Mouse (Mus musculus) mouse embryonic stem cell (cell line): ENCODE measurements around the gene Chn2.

Experiments used
- in situ Hi-C, 2 experiments: fragments of 300-500 bp; cut with MboI; formaldehyde crosslinking; loops; 1 replicate in 1 of 2; 3 replicates in 1 of 2; pipeline ENCODE4 v1.14.3; 2019 to 2020; ENCODE audit warnings: low sequenced_read_pairs in 2 of 2, low pct_unique_long_range_greater_than_20kb in 1 of 2, mixed read lengths in 1 of 2; ENCODE audit not compliant: unreplicated experiment in 1 of 2

Chn2 gene

DNA sequence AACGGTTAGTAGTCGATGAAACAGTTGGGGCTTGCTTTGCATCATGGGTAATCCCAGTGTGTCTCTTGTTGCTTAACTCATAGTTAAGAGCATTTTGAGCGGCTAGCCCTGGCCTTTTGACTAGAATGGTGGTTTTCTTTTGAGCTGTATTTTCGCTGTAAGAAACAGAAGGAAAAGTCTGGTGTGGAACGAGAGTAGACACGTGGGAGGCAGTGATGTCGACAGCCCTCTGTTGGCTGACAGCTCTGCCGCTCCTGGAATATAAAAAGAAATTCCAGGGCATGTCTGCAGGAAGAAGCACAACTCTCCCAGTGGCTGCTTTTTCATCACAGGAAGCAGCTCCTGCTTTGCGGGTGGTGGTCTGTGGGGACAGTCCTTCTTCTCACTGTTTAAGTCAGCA lies 202.9 kb downstream of the Chn2 start:
- in situ Hi-C loops = no loop called here

DNA sequence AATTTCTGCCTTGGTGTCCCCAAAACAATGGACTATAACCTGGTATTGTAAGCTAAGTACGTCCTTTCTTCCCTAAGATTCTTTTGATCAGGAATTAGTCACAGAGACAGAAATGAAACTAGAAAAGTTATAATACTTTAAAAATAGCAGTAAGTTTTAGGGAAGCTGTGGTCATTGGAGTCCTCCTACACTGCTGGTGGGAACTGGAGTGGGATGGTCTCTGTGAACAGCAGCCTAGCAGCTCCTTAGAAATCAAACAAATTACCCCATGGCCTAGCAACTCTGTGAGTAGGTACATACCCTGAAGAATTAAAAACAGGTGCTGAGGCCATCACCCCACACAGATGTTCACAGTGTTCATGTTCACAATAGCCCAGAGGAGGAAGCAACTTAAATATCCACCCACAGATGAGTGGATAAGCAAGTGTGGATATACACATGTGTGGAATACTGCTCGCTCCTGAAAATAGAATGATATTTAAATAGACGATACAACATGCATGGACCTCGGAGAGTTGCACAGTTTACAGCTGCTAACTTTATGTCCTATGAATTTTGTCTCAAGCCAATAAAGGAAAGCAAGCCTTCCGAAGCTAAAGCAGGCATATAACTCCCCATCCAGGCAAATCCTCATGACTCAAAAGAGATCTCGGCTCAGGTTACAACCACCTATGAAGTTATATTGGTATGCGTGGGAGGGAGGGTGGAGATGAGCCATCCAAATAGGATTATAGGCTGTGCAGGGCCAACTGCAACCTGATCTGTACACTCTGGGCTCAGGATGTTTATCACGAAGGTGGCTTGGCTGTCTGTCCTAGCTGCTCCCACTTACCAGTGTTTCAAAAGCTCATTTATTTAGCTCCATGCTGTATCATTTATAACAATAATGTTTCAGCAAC lies 209.2 kb downstream of the Chn2 start:
- in situ Hi-C loops = no loop called here

DNA sequence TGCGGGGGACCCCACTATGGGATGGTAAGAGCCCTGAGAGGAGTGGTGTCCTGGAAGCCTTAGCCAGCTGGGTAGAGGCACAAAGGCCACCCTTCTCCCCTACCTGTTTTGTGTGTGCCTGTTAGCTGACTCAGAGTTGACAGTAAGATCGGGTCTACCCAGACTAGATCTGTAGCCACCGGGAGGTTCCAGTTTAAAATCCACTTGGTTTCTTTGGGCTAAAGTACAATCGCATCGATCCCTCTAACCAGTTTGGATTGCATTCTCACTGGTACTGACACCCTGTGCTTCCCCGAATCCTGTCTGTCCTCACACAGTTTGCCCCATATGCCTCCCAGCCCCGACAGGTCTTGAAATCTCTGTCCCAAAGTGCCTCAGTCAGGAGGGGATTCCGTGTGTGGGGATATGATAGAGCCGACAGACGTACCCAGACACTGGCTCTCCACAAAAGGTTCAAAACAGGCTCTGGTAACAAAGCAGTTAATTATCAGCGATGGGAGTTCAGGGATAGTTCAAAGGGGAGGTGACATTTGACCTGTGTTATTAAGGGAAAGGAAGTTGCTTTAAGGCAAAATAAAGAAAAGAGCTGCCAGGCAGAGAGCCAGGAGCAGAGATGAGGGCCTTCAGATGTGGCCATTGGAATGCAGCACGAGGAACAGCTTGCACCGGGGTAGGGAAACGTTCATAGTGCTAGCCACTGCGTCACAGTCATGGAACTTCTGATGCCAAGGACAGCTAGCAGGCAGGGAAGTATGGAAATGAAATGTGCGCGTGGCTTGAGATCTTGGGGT lies 212.2 kb downstream of the Chn2 start:
- in situ Hi-C loops = no loop called here

DNA sequence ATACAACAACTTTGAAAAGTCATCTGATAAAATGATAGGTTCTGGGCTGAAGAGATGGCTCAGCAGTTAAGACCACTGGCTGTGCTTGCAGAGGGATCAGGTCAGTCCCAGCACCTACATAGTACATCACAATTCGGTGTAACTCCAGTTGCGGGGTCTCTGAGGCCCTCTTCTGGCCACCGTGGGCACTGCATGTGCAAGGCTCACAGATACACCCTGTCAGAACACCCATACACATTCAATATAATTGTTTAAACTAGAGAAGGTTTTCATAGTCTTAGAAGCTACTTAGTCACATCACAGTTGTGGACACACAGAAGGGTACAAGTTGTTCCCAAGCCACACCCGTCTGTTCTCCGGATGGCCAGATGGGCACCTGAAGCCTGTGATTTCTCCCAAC lies 213.9 kb downstream of the Chn2 start:
- in situ Hi-C loops = no loop called here

DNA sequence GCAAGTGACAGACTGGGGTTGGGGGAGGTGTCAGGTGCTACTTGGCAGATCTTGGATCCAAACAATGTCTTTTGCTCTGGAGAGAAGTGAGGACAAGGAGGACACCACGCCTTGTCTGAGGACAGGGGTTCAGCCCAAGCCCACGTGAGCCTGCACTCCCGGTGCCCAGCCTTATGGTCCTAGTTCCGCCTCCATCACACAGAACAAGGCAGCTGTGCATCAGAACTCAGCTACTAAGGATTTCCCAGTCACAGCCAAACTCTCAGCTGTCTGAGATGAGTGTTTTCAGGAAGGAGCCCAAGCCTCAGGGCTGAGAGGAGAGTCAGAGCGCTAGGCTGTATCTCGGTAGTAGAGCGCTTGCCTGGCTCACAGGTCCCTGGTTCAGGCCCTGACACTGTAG lies 214.5 kb downstream of the Chn2 start:
- in situ Hi-C loops = no loop called here

DNA sequence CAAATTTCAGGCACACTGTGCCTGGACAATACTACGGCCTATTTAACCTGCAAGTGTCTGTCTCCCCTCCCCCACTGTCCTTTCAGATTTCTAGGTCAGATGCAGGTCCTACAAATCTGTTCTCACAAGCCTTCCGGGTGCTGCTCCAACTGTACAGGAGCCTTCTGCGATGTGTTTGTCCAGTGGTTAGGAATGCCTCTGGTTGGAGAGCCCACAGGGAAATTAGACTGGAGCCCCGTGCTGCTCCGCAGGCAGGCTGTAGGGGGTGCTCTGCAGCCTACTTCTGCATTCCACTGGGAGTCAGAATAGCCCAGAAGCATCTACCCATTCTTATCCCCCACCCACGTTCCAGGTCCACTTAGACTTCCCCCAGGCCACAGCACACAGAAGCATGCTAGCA lies 215.4 kb downstream of the Chn2 start:
- in situ Hi-C loops = no loop called here

DNA sequence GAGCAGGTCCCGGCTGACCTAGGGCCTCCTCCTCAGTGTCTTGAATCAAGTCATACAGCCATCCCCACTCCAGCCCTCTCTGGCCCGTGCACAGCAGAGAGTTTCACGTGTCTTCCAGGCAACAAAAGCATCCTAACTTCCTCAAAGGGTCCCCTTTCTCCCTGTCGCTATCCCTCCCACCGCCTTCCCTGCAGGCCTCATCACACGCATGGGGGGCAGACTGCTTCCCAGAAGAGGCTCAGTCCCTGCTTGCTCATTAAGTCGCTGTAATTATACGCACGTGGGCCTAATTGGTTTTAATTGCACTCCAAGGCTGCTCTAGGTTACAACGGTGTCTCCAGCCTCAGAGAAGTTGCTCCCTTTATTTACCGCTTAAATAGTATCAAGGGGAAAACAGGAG lies 216.0 kb downstream of the Chn2 start:
- in situ Hi-C loops = no loop called here

DNA sequence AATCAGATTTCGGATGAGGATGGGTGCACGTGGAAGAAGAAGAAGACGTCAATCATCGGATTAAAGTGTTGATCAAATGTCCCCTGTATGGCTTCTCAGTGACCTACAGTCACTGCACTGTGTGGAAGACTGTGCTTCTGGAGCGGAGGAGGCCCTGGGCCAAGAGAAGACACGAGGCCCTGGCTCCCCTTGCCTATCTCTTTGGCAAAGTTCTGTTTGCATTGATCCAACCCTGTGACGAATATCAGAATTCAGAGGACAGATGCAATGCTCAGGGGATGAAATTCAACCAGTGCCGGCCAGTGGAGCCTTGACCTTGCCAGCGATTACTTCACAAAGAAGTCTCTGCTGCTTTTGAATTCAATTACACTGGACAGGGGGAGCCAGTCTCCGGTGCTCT lies 217.0 kb downstream of the Chn2 start:
- in situ Hi-C loops = no loop called here

DNA sequence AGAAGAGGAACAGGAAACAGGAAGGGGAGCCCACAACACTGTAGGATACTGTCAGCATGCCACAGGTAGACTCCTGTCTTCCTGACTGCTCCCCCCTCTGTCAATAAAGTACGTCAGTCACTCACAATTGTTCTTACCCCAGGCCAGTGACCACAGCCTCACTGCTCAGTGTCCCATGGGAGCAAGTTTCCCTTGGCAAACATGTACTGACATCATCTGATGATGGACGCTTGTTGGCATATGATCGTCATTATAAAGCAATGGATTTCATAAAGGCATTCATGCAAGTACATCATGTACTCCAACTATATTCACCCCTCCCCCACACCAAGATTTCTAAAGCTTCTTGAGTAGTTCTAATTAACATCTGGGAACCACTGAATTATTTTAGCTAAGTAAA lies 218.2 kb downstream of the Chn2 start:
- in situ Hi-C loops = no loop called here

DNA sequence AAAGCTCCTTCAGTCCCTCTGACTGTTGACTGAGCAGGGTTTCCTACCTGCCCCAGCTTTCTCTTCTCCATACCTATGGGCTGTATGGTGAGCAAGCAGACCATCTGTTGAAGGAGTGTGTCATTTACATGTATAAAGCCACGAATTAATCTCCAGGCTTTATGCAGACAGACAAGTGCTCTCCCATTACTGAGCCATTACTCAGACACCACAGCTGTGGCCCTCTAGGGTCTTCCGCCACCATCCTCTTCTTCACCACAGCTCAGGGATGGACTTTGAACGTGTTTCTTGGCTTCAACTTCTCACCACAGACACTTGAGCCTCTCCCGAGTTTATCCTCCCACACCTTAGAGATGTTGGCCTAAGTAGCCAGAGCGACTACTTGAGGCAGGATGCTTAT lies 219.1 kb downstream of the Chn2 start:
- in situ Hi-C loops = no loop called here

DNA sequence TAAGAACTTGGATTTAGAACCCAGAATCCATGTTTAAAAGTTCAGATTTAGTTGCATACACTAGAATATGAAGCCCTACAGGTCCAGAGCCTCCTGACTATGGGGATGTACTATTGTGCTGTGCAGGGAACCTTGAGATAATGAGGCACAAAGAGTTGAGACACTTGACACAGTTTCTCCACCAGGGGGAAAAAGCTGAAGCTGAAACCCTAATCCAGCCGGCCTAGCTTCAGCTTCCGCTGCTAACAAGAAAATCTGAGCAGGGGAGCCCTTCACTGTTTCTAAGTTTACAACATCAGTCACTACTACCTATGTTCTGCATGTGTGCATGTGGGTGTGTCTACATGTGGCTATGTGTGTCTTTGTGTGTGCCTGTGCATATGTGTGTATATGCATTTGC lies 223.4 kb downstream of the Chn2 start:
- in situ Hi-C loops = no loop called here

DNA sequence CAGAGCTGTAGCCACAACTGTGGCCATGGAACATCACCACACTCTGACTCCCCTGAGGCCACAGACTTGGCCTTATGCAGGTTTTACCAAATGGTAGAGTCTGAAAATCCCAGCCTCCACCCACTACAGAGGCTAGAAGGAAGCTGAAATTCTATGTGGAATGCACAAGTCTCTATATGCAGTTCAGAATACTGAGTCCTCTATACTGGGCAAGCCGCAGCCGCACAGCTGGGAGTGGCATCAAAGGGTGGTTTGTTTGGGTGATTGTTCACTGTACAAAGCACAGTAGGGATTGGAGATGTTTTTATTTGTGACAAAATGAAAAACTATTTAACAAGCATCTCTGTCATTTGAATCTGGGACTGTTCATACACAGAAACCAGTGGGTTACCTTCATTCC lies 224.5 kb downstream of the Chn2 start:
- in situ Hi-C loops = no loop called here

DNA sequence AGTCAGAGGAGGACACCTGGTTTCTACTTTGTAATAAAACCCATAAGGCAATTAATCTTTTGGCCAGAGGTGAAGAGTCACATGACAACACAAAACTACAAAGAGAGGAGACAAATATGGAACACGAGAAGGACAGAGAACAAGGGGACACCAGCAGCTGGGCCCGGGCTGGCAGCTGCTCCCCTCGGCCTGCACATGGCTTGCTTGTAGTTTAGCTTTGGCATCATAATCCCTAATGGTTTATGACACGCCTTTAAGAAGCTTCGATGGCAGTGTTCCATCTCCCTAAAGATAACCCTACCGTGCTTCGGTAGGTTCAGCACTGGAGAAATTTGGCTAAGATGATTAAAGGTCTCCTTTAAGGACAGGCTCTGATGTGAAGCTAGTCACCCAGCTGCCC lies 225.2 kb downstream of the Chn2 start:
- in situ Hi-C loops = no loop called here

DNA sequence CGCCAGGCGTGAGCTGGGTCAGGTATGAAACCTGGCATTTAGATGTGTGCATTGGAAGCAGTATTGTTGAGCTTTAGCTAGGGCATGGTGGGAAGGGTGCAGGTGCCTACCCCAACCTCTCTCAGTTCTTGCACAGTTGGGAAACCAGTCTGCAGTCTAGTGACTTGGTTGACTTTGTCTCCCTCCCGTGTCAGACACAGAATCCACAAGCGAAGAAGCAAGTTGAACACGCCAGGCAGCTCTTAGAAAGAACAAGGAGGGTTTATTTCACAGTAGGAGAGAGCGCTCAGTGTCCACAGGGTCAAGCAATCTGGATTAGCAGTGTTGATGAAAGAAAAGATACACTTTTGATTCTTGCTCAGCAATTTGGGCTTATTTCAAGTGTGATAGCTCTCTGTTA lies 226.0 kb downstream of the Chn2 start:
- in situ Hi-C loops = no loop called here

DNA sequence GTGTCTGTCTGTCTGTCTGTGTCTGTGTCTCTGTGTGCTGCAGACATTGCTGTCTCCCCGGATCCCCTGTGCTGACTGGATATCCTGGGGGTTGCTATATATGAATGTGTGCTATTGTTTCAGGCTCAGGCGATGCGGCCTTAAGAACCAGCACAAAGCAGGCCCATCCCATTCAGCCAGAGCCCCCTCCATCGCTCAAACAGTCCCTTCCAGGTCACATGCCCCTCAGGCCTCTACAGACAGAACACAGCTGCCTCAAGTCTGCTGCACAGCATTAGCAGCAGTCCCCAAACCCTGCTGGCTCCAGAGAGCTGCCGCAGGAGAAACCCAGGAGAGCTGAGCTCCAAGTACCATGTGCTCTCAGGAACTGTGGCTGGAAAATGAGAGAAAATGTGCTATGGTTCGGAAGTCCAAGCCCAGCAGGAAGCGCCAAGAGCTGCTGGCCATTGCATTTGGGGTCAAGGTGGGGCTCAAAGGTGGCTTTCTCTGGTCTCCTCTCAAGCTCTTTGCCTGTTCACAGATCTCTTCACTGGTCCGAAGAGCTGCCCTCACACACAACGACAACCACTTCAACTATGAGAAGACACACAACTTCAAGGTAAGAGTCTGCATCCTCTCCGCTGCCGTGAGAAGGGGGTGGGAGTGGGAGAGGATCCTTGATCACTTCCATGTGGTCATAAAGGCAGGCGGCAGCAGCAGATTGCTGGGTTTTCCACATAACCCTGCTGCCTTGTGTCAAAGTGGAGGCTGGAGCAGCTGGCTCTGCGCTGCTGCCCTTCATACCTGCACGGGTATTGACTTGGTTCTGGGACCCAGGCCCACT lies 233.4 kb downstream of the Chn2 start:
- in situ Hi-C loops = no loop called here

DNA sequence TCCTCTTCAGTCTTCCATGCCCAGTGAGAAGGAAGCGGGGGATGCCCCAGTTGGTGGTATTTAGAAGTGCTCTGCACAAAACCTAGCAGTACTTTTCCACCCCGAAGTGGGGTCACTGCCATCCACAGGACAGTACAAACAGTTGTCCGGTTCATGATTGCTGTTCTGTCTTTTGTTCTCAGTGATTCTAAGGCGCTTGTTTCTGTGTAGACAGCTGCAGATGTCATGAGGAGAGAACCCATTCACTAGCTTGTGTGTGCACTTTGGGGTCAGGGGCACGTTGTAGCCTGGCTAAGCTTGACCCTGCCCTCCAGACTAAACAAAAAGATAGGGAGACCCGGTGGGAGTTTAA lies 234.0 kb downstream of the Chn2 start:
- in situ Hi-C loops = no loop called here

DNA sequence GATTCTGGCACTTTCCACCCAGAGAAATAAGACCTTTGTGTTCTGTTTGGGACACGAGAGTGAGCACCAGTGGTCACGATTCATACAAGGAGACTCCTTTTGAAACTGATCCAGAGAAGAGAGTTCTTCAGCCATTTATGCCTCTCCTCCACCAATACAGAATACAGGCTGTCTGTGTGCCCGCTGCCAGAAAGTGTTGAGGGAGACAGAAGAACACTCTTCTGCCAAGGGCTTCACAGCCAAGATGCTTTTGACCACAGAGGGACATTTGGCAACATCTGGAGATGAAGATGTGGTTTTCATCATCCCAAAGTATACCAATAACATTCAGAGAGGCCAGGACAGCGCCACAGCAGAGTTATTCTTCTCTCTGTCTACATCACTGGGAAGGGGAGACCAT lies 237.9 kb downstream of the Chn2 start:
- in situ Hi-C loops = no loop called here

DNA sequence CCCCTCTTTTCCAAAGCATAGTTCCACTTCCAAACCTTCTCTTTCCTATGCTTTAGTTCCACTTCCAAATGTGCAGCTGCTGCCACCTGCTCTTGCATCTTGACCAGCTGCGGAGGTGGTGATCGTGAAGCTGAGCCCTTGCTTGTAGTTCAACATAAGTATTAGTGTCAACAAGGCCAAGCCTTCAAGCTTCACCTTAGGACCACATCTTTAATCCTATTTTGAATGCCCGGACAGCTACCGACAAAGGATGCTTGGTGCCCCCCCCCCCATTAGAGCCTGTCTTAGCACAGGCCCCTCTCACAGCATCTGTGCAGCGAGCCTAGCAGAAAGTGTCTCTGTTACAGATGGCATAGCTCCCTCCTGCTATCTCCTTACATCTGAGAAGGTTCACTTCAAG lies 238.5 kb downstream of the Chn2 start:
- in situ Hi-C loops = no loop called here

DNA sequence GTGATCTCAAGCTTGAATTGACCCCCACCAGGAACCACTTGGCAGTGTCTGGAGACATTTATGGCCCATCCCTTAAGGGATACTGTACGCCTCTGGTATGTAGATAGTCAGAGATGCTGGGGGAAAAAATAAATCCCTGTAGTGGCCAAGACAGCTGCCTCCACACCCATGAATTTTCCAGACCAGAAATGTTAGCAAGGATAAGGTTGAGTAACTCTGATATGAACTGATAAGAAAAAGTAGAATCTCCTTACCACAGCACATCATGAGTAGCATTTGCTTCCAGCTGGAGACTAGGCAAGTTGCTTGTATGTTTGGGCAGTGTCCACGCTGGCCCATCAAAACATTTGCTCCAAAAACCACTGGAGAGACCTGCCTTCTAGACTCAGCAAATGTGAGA lies 239.3 kb downstream of the Chn2 start:
- in situ Hi-C loops = no loop called here
